Mouse (Mus musculus) ES-Bruce4 (cell line): Measurements from ENCODE around the gene Taf5l.

Source experiments
- CTCF ChIP-seq: IDR thresholded peaks from one replicate; pipeline ENCODE4 v1.8.1; 2011; ENCODE audit warnings: low read depth, low read length
- POLR2A ChIP-seq: IDR thresholded peaks from one replicate; pipeline ENCODE4 v1.8.1; 2011; ENCODE audit warnings: low read length; ENCODE audit not compliant: insufficient read depth

GRCm38 (mm10) chr8:124033400-124033799 lies 12.2 kb upstream of the Taf5l start:
- TF ChIP-seq CTCF, result peak; percentile 15
- TF ChIP-seq POLR2A, result no peak
